In the genomic region with DNA sequence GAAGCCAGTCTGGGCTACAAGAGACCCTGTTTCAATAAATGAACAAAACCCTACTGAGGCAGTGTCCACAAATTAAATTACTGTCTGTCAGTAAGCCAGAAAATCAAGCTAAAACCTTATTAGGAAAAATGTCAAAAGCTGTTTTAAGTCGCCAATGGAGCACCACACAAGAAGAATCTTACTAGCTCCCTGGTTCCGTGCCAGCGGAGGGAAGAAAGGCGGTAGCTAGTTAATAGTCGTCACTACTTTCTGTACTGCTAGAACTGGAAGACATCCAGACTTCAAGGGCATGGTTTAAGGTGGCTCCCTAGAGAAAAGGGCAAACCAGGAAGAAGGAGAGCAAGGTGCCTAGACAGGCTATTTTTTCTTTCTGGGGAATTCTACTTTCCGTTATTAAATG, we compare ENCODE assay signal across 12 mouse cellular contexts. TPM values are rescaled to one million over a fixed set of nuclear protein-coding genes. Genes with fewer than 3 reads are reported as not detected.
DNase-seq lines count a peak whose midpoint lies in the region; ATAC-seq lines count a peak whose summit lies in the region.
"Had no signal": no experiment of that assay in that cellular context is flagged by ENCODE, and none has a peak within 500 bp of the region (broad histone marks: within the 10 kb centered on the region; RNA-seq: fewer than 3 reads in every experiment).

No protein-coding gene starts in this region.

- H3K27me3 ChIP-seq in midbrain, embryonic 14.5 days (ENCODE audit: control insufficient read depth, insufficient read depth, low read length), result no peaks in the 10 kb centered on the region
- H3K27me3 ChIP-seq in midbrain, embryonic 13.5 days, result no peaks in the 10 kb centered on the region
- no peaks in the 10 kb centered on the region for H3K27me3 ChIP-seq in kidney, embryonic 16.5 days (ENCODE audit: insufficient read depth, low read length)
- no peaks in the 10 kb centered on the region for H3K27me3 ChIP-seq in hindbrain, embryonic 11.5 days (ENCODE audit: control insufficient read depth, insufficient read depth, low read length)
- H3K27me3 ChIP-seq: forebrain, embryonic 13.5 days; limb, embryonic 15.5 days; midbrain, embryonic 12.5 days had no signal

- peak; percentile 30 to 46 for DNase-seq in cerebellum, postnatal 10 days
- DNase-seq in cerebellum, postnatal 4 days (ENCODE audit: low spot score in 2 of 2), result no peak
- DNase-seq in midbrain, embryonic 14.5 days, result peak; percentile 40
- DNase-seq in lung, postnatal 25 days (ENCODE audit: low spot score), result peak; percentile 77
- DNase-seq in spleen, postnatal 14 days (ENCODE audit: low spot score in 2 of 2), result no peak
- DNase-seq in hindbrain, embryonic 11.5 days (ENCODE audit: low spot score), result no peak

- no peak overlapping the region for H3K4me3 ChIP-seq in midbrain, embryonic 14.5 days (replicated peaks; ENCODE audit: low read depth, low read length)
- H3K4me3 ChIP-seq in midbrain, embryonic 13.5 days (replicated peaks), result no peak overlapping the region
- no peak overlapping the region for H3K4me3 ChIP-seq in kidney, embryonic 16.5 days (ENCODE audit: low read length)
- no peak overlapping the region for H3K4me3 ChIP-seq in hindbrain, embryonic 11.5 days (ENCODE audit: low read depth, low read length)
- H3K4me3 ChIP-seq: forebrain, embryonic 13.5 days; limb, embryonic 15.5 days; midbrain, embryonic 12.5 days had no signal

- no peak for ATAC-seq in midbrain, embryonic 14.5 days (ENCODE audit: low FRiP score, low TSS enrichment)
- ATAC-seq in midbrain, embryonic 13.5 days, result no peak
- no peak for ATAC-seq in kidney, embryonic 16.5 days (ENCODE audit: low FRiP score, low TSS enrichment)
- no peak for ATAC-seq in hindbrain, embryonic 11.5 days (ENCODE audit: low FRiP score)
- ATAC-seq: forebrain, embryonic 13.5 days; intestine, embryonic 16.5 days had no signal

- H3K9me3 ChIP-seq in midbrain, embryonic 14.5 days (ENCODE audit: control insufficient read depth, low read length), result no peaks in the 10 kb centered on the region
- H3K9me3 ChIP-seq in midbrain, embryonic 13.5 days, result no peaks in the 10 kb centered on the region
- H3K9me3 ChIP-seq in kidney, embryonic 16.5 days (ENCODE audit: low read length), result no peaks in the 10 kb centered on the region
- H3K9me3 ChIP-seq in hindbrain, embryonic 11.5 days (ENCODE audit: control insufficient read depth, low read length), result no peaks in the 10 kb centered on the region
- H3K9me3 ChIP-seq: forebrain, embryonic 13.5 days; limb, embryonic 15.5 days; midbrain, embryonic 12.5 days had no signal

- H3K4me1 ChIP-seq in midbrain, embryonic 14.5 days (ENCODE audit: control insufficient read depth, insufficient read depth, low read length), result peaks cover 6% of the 10 kb centered on the region; the same call in 1 of the 2 replicates
- H3K4me1 ChIP-seq in midbrain, embryonic 13.5 days (replicated peaks), result peaks cover 8% of the 10 kb centered on the region
- H3K4me1 ChIP-seq in kidney, embryonic 16.5 days (ENCODE audit: insufficient read depth, low read length), result peaks cover 13% of the 10 kb centered on the region
- no peaks in the 10 kb centered on the region for H3K4me1 ChIP-seq in hindbrain, embryonic 11.5 days (replicated peaks; ENCODE audit: control insufficient read depth, insufficient read depth, low read length)

- no peaks in the 10 kb centered on the region for H3K36me3 ChIP-seq in midbrain, embryonic 14.5 days (ENCODE audit: control insufficient read depth, insufficient read depth, low read length)
- no peaks in the 10 kb centered on the region for H3K36me3 ChIP-seq in midbrain, embryonic 13.5 days
- no peaks in the 10 kb centered on the region for H3K36me3 ChIP-seq in kidney, embryonic 16.5 days (ENCODE audit: insufficient read depth, low read length)
- H3K36me3 ChIP-seq in hindbrain, embryonic 11.5 days (ENCODE audit: control insufficient read depth, insufficient read depth, low read length), result no peaks in the 10 kb centered on the region
- H3K36me3 ChIP-seq: limb, embryonic 15.5 days; midbrain, embryonic 12.5 days had no signal

- H3K27ac ChIP-seq in midbrain, embryonic 14.5 days (replicated peaks; ENCODE audit: low read depth, low read length), result no peak overlapping the region
- H3K27ac ChIP-seq in midbrain, embryonic 13.5 days, result no peak overlapping the region
- peak overlapping the region; percentile 20; the same call in 1 of the 2 replicates for H3K27ac ChIP-seq in kidney, embryonic 16.5 days (ENCODE audit: low read length)
- H3K27ac ChIP-seq in hindbrain, embryonic 11.5 days (ENCODE audit: low read depth, low read length), result no peak overlapping the region
- H3K27ac ChIP-seq: forebrain, embryonic 13.5 days; limb, embryonic 15.5 days; midbrain, embryonic 12.5 days had no signal

- no peak overlapping the region for H3K4me2 ChIP-seq in midbrain, embryonic 14.5 days (ENCODE audit: low read length)
- no peak overlapping the region for H3K4me2 ChIP-seq in midbrain, embryonic 13.5 days (replicated peaks)
- H3K4me2 ChIP-seq in kidney, embryonic 16.5 days (replicated peaks; ENCODE audit: low read depth, low read length), result no peak overlapping the region
- no peak overlapping the region for H3K4me2 ChIP-seq in hindbrain, embryonic 11.5 days (replicated peaks; ENCODE audit: low read depth, low read length)
- H3K4me2 ChIP-seq: forebrain, embryonic 13.5 days; limb, embryonic 15.5 days; midbrain, embryonic 12.5 days had no signal

- H3K9ac ChIP-seq in midbrain, embryonic 14.5 days (replicated peaks; ENCODE audit: low read length), result no peak overlapping the region
- no peak overlapping the region for H3K9ac ChIP-seq in midbrain, embryonic 13.5 days (replicated peaks)
- no peak overlapping the region for H3K9ac ChIP-seq in kidney, embryonic 16.5 days (replicated peaks; ENCODE audit: low read length)
- H3K9ac ChIP-seq in hindbrain, embryonic 11.5 days (ENCODE audit: low read depth, low read length), result no peak overlapping the region
- H3K9ac ChIP-seq: forebrain, embryonic 13.5 days; limb, embryonic 15.5 days; midbrain, embryonic 12.5 days had no signal

- WGBS in midbrain, embryonic 14.5 days, result 73% methylated on average over 6 of the region's 6 CpGs
- WGBS in midbrain, embryonic 13.5 days, result 68% methylated on average over 6 of the region's 6 CpGs
- 50% methylated on average over 6 of the region's 6 CpGs for WGBS in kidney, embryonic 16.5 days
- 83% methylated on average over 6 of the region's 6 CpGs for WGBS in hindbrain, embryonic 11.5 days

RNA-seq across cellular contexts. Expression of gene Fnbp1l, which starts 5.1 kb away (rescaled TPM):
- polyA plus RNA-seq in midbrain, embryonic 14.5 days (2014; fragmentation: Nextera tagmentation; extraction: Ambion mirVana), result 277 and 289 TPM in 2 replicates
- polyA plus RNA-seq in midbrain, embryonic 13.5 days (2015; fragmentation: Nextera tagmentation; extraction: Ambion mirVana), result 214 and 234 TPM in 2 replicates
- polyA plus RNA-seq in kidney, embryonic 16.5 days (2015; fragmentation: Nextera tagmentation; extraction: Ambion mirVana), result 41.4 and 46.2 TPM in 2 replicates
- polyA plus RNA-seq in hindbrain, embryonic 11.5 days (2014; fragmentation: Nextera tagmentation; extraction: Ambion mirVana), result 96.2 and 130 TPM in 2 replicates

Comparison
In these comparisons a context has a peak if more than half of its experiments do, and no peak if none do; other contexts are left out.
1. DNase-seq: peak in cerebellum, postnatal 10 days (2 of 2), midbrain, embryonic 14.5 days (single experiment) and lung, postnatal 25 days (single experiment); none in cerebellum, postnatal 4 days (0 of 2), spleen, postnatal 14 days (0 of 2) and hindbrain, embryonic 11.5 days (single experiment).